Mouse (Mus musculus) natural killer cell, adult 2 months (primary cell): ENCODE data around the gene Cdh26.
A peak's percentile ranks its signal among the peaks of the same experiment; 100 is the strongest.

ENCODE experiments used
- DNase-seq, 2 experiments: peaks; one replicate each; pipeline ENCODE4 v3.0.0; 2022; ENCODE audit warnings: low spot score in 2 of 2

Cdh26 gene

GRCm38 (mm10) chr2:178508279-178508678 lies 77.9 kb downstream of the Cdh26 start:
- no peak for DNase-seq

GRCm38 (mm10) chr2:178513043-178513442 lies 82.7 kb downstream of the Cdh26 start:
- DNase-seq = peak in 1 of 2 experiments; percentile 30

- no peak for DNase-seq
Observed at GRCm38 (mm10) chr2:178513636-178514071, 83.3 kb downstream of the Cdh26 start.

- DNase-seq = peak; percentile 56 to 59
Observed at GRCm38 (mm10) chr2:178516421-178516820, 86.1 kb downstream of the Cdh26 start.

- DNase-seq = peak; percentile 48 to 62
Observed at GRCm38 (mm10) chr2:178516941-178517340, 86.6 kb downstream of the Cdh26 start.

GRCm38 (mm10) chr2:178519321-178519720 lies 89.0 kb downstream of the Cdh26 start:
- DNase-seq = no peak

GRCm38 (mm10) chr2:178520216-178520615 lies 89.9 kb downstream of the Cdh26 start:
- DNase-seq = peak in 1 of 2 experiments; percentile 54

- DNase-seq = no peak
Observed at GRCm38 (mm10) chr2:178522331-178522730, 92.0 kb downstream of the Cdh26 start.

- no peak for DNase-seq
Observed at GRCm38 (mm10) chr2:178522786-178523185, 92.5 kb downstream of the Cdh26 start.

GRCm38 (mm10) chr2:178526776-178527175 lies 96.4 kb downstream of the Cdh26 start:
- no peak for DNase-seq

- no peak for DNase-seq
Observed at GRCm38 (mm10) chr2:178531226-178531625, 100.9 kb downstream of the Cdh26 start.

- DNase-seq = no peak
Observed at GRCm38 (mm10) chr2:178536574-178536973, 106.2 kb downstream of the Cdh26 start.
